Mouse (Mus musculus) embryonic facial prominence, embryonic 11.5 days (tissue): ENCODE measurements around the gene Plcg1. TPM values are rescaled to one million over a fixed set of nuclear protein-coding genes. Genes with fewer than 3 reads are reported as not detected.

Experiments used
- ATAC-seq: fragments of 200-750 bp; cut with Nextera tagmentation; replicated peaks from 2 replicates; pipeline ENCODE4 v1.8.0; 2017; ENCODE audit warnings: low read depth; ENCODE audit not compliant: insufficient number of reproducible peaks, low FRiP score, low TSS enrichment
- DNase-seq: peaks from one replicate; pipeline ENCODE4 v3.0.0-alpha.2; 2015; ENCODE audit warnings: low spot score
- H3K27ac ChIP-seq: fragments of 300-500 bp; sonication (generic); replicated peaks from 2 replicates; pipeline ENCODE4 v1.5.1; 2014; ENCODE audit warnings: mild to moderate bottlenecking, low read depth, low read length, control low read depth
- H3K27me3 ChIP-seq: fragments of 300-500 bp; sonication (generic); 2 replicates; pipeline ENCODE4 v1.6.1; 2014; ENCODE audit warnings: mild to moderate bottlenecking, low read length, moderate library complexity, mixed read lengths; ENCODE audit not compliant: control insufficient read depth, insufficient read depth
- H3K36me3 ChIP-seq: fragments of 300-500 bp; sonication (generic); replicated peaks from 2 replicates; pipeline ENCODE4 v1.6.1; 2014; ENCODE audit warnings: low read depth, mild to moderate bottlenecking, low read length, moderate library complexity, mixed read lengths; ENCODE audit not compliant: control insufficient read depth, insufficient read depth
- H3K4me1 ChIP-seq: fragments of 300-500 bp; sonication (generic); 2 replicates; pipeline ENCODE4 v1.6.1; 2014; ENCODE audit warnings: low read length, mixed read lengths; ENCODE audit not compliant: control insufficient read depth, insufficient read depth
- H3K4me2 ChIP-seq: fragments of 300-500 bp; sonication (generic); 2 replicates; pipeline ENCODE4 v1.6.1; 2014; ENCODE audit warnings: low read depth, mild to moderate bottlenecking, control low read depth, low read length, moderate library complexity
- H3K4me3 ChIP-seq: fragments of 300-500 bp; sonication (generic); 2 replicates; pipeline ENCODE4 v1.5.1; 2014; ENCODE audit warnings: low read depth, low read length, control low read depth
- H3K9ac ChIP-seq: fragments of 300-500 bp; sonication (generic); replicated peaks from 2 replicates; pipeline ENCODE4 v1.6.1; 2014; ENCODE audit warnings: mild to moderate bottlenecking, control low read depth, low read length
- H3K9me3 ChIP-seq: fragments of 300-500 bp; sonication (generic); replicated peaks from 2 replicates; pipeline ENCODE4 v1.6.1; 2016; ENCODE audit warnings: mild to moderate bottlenecking, low read length, inconsistent platforms, mixed read lengths; ENCODE audit not compliant: control insufficient read depth
- WGBS: fragments of 180-500 bp; shearing (Covaris S2); extraction: QIAGEN DNeasy Blood & Tissue Kit; methylation state at CpG from one replicate; pipeline ENCODE4 v1.1.7; 2014; 5-methylcytosine and 5-hydroxymethylcytosine counted together
- polyA plus RNA-seq: library from polyadenylated mRNA; unstranded; fragments of >200 nt; fragmentation: Nextera tagmentation; extraction: Ambion mirVana; gene quantifications from 2 replicates; pipeline ENCODE4 v1.2.1, GENCODE M21; 2014

The Plcg1 gene
- polyA plus RNA-seq, 1 experiment from 2014 or later = 64.6 TPM

DNA sequence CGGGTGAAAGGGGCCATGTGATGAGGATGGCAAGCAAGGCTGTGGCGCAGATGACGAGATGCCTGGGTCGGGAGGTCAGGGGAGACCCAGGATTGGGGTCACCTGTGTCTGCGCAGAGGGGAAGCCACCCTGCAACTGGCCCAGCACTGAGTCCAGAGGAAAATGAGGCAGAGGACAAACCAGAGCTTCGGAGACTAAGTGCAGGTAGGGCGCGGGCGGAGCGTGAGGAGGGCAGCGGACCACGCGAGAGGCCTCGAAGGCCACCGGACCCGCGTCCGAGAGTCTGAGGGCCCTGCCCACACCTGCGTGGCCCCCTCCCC is 343 bp upstream of the Plcg1 start:
- no peak for DNase-seq
- H3K27me3 ChIP-seq = no peaks in the 10 kb centered on the region
- H3K4me1 ChIP-seq = no peaks in the 10 kb centered on the region
- H3K36me3 ChIP-seq = no peaks in the 10 kb centered on the region; the same call in 1 of the 2 replicates
- H3K4me3 ChIP-seq = peak overlapping the region; percentile 89
- 5% methylated on average over 18 of the region's 19 CpGs for WGBS
- peak overlapping the region; percentile 99 for H3K9ac ChIP-seq
- ATAC-seq = no peak
- peak overlapping the region; percentile 90 for H3K4me2 ChIP-seq
- peak overlapping the region; percentile 96; the same call in 1 of the 2 replicates for H3K27ac ChIP-seq
- H3K9me3 ChIP-seq = no peaks in the 10 kb centered on the region

DNA sequence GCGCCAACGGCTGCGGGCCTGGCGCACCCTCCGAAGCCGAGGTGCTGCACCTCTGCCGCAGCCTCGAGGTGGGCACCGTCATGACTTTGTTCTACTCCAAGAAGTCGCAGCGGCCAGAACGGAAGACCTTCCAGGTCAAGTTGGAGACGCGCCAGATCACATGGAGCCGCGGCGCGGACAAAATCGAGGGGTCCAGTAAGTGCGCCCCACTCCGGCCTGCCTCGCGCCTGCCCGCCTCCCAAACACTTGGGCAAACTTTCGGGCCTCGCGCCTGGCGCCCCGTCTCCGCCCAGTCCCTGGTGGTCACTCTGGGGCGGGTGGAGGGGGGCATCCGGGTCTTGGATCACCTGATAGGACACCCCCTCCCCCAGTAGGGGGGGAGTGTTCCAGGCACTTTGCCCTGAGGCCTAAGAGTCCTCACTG is 750 bp downstream of the Plcg1 start:
- no peaks in the 10 kb centered on the region for H3K9me3 ChIP-seq
- peak overlapping the region; percentile 89 for H3K4me3 ChIP-seq
- 0% methylated on average over 31 of the region's 32 CpGs for WGBS
- H3K27ac ChIP-seq = peak overlapping the region; percentile 96
- DNase-seq (peak; percentile 62), ATAC-seq (0 out of 2 replicates have a peak, but pooled peaks have one; percentile 3)
- no peaks in the 10 kb centered on the region; the same call in 1 of the 2 replicates for H3K36me3 ChIP-seq
- H3K4me1 ChIP-seq = no peaks in the 10 kb centered on the region
- peak overlapping the region; percentile 90 for H3K4me2 ChIP-seq
- H3K9ac ChIP-seq = peak overlapping the region; percentile 99
- no peaks in the 10 kb centered on the region for H3K27me3 ChIP-seq

DNA sequence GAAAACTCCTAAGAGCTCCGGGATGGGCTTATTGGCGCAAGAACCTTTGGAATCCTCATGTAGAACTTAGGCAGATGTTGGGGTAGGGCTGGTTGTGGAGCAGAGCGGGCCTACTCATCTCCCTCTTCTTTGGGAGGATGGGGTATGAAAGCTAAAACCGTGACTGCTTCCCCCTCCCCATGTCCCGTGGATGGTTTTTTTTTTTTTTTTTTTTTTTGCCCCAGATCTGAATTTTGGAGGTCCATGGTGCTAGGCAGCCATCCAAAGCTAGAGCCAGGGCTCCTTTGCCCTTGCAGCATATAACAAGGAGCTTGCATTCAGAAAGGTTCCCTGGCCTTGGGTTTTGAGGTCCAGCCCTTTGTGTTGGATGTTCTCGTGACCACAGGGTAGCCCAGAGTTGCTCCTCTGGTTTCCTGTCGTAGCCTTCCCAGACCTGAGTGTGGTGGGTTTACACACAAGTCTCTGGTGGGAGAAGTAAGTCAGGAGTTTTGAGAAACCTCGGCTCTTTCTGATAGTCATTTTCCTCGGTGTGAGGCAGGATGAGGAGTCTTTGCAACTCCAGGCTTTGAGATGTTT is 1.4 kb downstream of the Plcg1 start:
- no peaks in the 10 kb centered on the region for H3K4me1 ChIP-seq
- peak overlapping the region; percentile 99 for H3K9ac ChIP-seq
- no peaks in the 10 kb centered on the region; the same call in 1 of the 2 replicates for H3K36me3 ChIP-seq
- H3K4me3 ChIP-seq = peak overlapping the region; percentile 89
- no peaks in the 10 kb centered on the region for H3K9me3 ChIP-seq
- H3K4me2 ChIP-seq = peak overlapping the region; percentile 90
- DNase-seq (no peak), ATAC-seq (no peak)
- no peaks in the 10 kb centered on the region for H3K27me3 ChIP-seq
- H3K27ac ChIP-seq = no peak overlapping the region
- WGBS = 41% methylated on average over 8 of the region's 9 CpGs

DNA sequence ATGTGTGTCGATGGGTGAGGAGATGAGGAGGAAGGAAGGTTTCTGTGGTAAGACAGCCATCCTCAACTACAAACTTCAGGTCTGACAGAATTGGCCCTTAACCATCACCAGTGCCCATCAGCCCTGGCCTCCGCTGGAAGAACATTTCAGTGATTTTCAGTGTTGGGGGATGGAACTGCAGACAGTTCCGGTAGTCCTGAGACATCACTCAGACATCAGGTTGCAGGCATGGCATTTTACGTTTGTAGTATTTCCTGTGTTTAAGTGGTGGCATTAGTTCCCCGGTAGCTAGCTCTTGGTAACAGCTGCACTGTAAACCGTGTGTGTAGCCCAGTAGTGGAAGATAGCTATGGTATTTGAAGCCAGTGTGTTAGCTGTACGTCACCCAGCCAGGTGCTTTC is 2.0 kb downstream of the Plcg1 start:
- H3K27me3 ChIP-seq = no peaks in the 10 kb centered on the region
- DNase-seq (no peak), ATAC-seq (no peak)
- no peaks in the 10 kb centered on the region; the same call in 1 of the 2 replicates for H3K36me3 ChIP-seq
- H3K4me3 ChIP-seq = peak overlapping the region; percentile 89
- no peak overlapping the region for H3K27ac ChIP-seq
- H3K4me2 ChIP-seq = peak overlapping the region; percentile 90
- H3K9me3 ChIP-seq = no peaks in the 10 kb centered on the region
- H3K9ac ChIP-seq = peak overlapping the region; percentile 99
- WGBS = 59% methylated on average over 7 of the region's 7 CpGs
- no peaks in the 10 kb centered on the region for H3K4me1 ChIP-seq

DNA sequence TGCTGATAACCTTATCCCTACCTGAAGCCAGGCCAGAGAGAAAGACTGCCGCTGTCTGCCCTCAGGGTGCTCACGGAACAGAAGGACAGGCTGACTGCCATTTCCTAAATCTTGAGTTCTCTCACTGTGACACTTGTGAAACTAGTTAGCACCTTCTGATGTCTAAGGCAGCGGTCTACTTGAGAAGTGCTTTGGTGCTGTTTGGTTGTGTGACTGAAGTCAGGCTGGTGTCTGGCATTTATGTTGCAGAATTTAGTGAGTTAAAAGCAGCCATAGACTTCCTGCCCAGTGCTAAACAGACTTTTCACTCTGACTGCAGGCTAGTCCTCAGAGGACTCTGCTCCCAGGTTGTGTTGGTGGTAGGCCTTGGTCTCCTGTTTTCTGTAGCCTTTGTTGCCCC is 3.2 kb downstream of the Plcg1 start:
- Histone ChIP-seq H3K9ac (no peak overlapping the region), H3K4me2 (no peak overlapping the region), H3K9me3 (no peaks in the 10 kb centered on the region), H3K27ac (no peak overlapping the region), H3K4me3 (no peak overlapping the region), H3K27me3 (no peaks in the 10 kb centered on the region), H3K4me1 (no peaks in the 10 kb centered on the region), H3K36me3 (no peaks in the 10 kb centered on the region; the same call in 1 of the 2 replicates)
- no peak for ATAC-seq
- WGBS = 85% methylated on average over 3 of the region's 3 CpGs
- no peak for DNase-seq

DNA sequence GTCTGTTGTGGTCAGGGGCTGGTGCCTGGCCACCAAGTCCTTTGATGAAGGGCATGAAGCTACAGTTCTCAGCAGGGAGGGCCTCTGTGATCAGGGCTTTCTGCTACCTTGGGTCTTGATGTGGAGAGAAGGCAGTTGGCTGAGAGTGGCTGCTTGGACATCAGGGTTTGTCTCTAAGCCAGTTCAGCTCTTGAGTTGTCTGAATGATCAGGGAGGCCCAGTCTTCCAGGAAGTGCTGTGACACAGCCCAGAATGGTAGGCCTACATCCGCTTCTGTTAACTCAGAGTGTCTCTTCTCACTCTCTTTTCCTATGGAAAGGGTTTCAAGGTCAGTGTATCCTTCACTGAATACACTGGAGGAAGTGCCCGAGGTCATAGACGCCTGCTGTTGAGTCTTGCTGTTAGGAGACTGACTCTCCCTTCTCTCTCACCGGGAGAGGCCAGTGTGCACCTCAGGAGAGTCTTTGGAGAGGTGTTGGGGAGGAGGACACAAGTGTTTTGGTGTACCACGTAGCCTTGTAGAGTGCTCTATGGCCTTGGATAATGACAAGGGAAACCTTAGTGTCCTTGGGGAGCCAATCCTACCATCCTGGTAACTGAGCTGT is 4.7 kb downstream of the Plcg1 start:
- no peaks in the 10 kb centered on the region; the same call in 1 of the 2 replicates for H3K36me3 ChIP-seq
- ATAC-seq (no peak), DNase-seq (no peak)
- H3K4me3 ChIP-seq = no peak overlapping the region
- H3K9me3 ChIP-seq = no peaks in the 10 kb centered on the region
- no peaks in the 10 kb centered on the region for H3K4me1 ChIP-seq
- no peak overlapping the region for H3K4me2 ChIP-seq
- H3K9ac ChIP-seq = no peak overlapping the region
- no peaks in the 10 kb centered on the region for H3K27me3 ChIP-seq
- no peak overlapping the region for H3K27ac ChIP-seq
- WGBS = 89% methylated on average over 5 of the region's 5 CpGs

DNA sequence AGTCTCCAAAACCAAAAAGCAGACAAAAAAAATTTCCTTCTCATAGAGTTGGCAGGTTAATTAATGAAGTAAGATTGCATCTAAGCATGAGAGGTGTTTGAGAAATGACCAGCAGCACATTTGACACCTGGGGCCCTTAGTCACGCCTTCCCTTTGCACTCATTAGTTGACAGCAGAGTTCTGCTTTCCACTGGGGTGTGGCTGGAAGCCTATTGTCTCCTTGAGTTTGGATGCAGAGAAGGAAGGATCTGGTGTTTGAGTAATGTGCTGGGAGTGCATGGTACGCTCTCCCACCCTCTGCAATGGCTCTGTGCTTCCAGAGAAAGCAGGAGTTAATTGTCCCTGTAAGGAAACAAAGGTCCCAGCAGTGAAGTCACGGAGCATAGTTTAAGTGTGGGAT is 5.4 kb downstream of the Plcg1 start:
- H3K36me3 ChIP-seq = no peaks in the 10 kb centered on the region; the same call in 1 of the 2 replicates
- 88% methylated on average over 3 of the region's 3 CpGs for WGBS

DNA sequence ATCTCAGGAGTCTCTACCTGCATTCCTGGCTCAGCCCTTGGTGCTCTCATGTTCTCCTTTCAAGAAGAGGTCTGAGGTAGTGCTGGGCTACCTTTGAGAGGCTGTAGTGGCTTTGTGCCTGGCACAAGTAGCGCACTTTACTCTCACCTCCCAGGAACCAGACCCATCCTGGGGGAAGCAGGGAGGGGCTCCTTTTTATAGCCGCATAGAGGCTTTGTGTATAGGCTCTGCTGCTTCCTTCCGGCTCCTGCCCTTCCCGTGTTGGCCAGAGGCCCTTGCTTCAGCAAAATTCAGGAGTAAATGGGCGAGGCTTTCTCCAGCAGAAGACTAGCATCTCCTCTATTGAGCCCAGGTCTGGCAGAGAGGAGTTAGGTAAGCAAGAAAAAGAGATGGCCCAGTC is 7.3 kb downstream of the Plcg1 start:
- Histone ChIP-seq H3K4me3 (no peak overlapping the region), H3K4me1 (no peaks in the 10 kb centered on the region), H3K27me3 (no peaks in the 10 kb centered on the region), H3K9ac (no peak overlapping the region), H3K36me3 (no peaks in the 10 kb centered on the region; the same call in 1 of the 2 replicates), H3K9me3 (no peaks in the 10 kb centered on the region), H3K4me2 (no peak overlapping the region), H3K27ac (no peak overlapping the region)
- 77% methylated on average over 5 of the region's 5 CpGs for WGBS
- DNase-seq (no peak), ATAC-seq (no peak)

More for the DNA sequence above, 5.4 kb downstream of the Plcg1 start:
- H3K9ac ChIP-seq = no peak overlapping the region
- no peak overlapping the region for H3K27ac ChIP-seq
- H3K9me3 ChIP-seq = no peaks in the 10 kb centered on the region
- no peak for DNase-seq
- no peak for ATAC-seq
- H3K27me3 ChIP-seq = no peaks in the 10 kb centered on the region
- H3K4me1 ChIP-seq = no peaks in the 10 kb centered on the region
- H3K4me3 ChIP-seq = no peak overlapping the region
- H3K4me2 ChIP-seq = no peak overlapping the region
